Mouse (Mus musculus): ENCODE data around the gene Rffl.

Rffl gene

DNA sequence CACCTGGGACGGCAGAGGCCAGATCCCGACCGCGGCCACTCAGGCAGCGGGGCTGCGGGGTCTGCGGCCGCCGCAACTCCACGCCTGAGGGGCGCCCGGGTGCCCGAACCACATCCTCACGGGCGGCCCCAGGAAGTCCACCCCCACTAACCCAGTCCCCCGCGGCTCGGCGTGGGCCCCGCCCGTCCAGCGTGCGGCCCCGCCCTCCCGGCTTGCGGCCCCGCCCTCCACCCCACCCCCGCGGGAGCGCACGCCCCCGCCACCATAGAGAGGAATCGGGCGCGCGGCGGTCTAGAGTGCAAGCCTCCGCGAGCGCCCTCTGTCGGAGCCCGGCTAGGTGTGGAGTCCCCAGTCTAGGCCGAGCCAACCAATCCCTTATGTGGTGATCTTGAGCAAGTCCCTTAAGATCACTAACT, at the start of gene Rffl:
TSS of gene Rffl (minus strand) at position 180 of the 416 bp plus-strand sequence.
- peak; percentile 98 for DNase-seq (ENCODE audit: low spot score)

DNA sequence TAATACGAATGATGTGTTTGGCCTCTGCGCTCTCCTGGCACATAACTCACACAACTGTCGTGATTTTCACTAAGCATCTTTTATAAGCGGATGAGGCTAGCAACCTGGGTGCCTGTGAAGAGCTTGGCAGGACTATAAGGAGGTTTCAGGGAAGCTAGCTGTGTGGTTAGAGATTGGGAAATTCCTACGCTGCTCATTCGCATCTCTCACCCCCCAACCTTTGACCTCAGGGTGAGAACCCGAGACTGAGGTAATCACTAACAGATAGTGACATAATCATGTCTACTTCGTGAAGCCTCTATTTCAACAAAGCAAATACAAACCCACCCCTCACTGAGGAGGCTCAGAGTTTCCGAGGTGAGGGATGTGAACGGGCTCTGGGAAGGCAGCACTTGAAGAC, 49.8 kb upstream of the Rffl start:
- DNase-seq (ENCODE audit: low spot score): no peak

DNA sequence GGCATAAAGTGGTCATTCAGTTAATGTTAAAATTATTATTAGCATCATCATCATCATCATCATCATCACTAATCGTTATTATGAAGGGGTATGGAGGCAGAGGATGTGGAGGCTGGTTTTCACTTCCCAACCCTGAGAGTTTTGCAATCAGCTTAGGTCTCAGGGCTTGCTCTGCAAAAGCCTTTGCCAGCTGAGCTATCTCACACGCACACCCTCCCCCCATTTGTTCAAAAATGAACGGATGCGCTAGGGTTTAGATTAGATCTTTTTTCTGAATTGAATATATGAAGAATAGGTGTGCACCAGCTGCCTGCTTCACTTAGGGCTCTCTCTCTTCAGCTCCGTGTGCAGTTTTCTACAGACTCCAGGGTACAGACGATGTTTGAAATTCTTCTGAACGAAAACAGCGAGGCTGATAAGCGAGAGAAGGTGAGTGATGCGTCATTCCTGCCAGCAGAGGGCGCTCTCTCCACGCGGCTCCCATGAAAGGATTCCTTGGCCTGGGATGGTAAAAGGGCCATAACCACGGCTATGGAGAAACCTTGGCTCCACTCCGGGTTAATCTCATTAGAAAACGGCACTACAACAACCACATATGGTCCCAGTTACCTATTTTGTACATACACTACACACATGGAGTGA, 43.8 kb upstream of the Rffl start:
- peak; percentile 88 for DNase-seq (ENCODE audit: low spot score)

DNA sequence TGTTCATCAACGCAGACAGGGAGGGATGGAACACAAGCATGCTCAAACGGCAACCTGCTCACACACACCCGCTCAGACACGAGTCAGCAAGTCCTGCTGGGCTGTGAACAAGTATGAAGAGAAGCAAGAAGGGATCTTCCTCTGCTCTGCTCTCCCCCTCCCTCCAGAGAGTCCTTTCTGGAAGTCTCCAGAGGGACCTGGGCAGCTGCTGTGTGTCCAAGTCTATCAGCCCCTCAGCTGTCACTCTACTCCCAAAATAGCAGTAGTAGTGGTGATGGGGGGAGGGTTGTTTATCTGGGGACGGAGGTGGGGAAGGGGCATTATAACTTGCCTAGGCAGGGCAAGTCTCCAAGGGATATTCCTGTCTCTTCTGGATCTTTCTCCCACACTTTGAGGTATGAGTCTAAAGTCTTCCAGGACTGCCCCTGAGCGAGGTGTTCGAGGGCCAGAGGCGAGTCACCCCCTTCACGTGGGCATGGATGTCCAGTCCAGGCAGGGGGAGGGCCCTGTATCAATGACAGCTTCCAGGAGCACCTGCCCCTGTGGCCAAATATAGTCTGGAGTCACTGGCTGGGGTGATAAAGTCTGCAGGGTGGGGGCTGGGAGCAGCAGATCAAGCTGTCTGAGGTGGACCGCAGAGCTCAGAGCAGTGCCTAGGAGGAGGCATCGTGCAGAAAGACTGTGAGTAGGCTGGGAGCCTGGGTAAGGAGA, 39.8 kb upstream of the Rffl start:
- DNase-seq (ENCODE audit: low spot score): no peak

DNA sequence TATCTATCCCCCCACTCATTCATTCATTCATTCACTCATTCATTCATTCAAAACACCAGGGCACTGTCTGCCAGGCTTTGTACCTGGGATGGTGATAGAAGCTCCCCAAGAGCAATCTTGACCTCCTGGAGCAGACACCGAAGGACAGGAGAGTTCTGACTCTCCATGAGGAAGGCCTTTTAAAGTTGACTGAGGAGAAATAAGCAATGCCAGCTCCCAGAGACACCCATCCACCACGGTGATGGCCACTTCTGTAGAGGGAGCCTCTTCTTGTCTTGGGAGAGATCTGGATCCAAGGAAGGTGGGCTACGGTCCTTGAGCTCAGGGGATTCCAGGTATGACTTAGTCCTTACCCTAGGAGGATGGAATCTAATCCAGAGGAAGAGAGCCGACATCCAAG, 39.2 kb upstream of the Rffl start, which contains the start of gene Unc45b:
TSS of gene Unc45b (plus strand) at position 301 of the 400 bp plus-strand sequence.
- DNase-seq (ENCODE audit: low spot score): no peak

DNA sequence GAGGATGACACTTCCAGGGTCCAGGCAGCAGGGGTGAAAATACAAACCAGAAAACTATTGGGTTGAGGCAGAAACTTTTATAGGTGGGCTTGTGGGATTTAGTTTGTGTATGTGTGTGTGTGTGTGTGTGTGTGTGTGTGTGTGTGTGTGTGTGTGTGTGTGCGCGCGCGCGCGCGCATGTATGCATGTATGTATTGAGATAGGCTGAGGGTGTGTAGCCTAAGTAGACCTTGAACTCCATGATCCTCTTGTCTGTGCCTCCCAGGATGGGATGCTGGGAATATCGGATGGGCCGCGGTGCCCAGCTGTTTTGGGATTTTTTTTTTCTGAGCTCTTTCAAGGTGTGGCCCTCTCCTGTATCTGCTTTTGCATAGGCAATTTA, 37.6 kb upstream of the Rffl start:
- no peak for DNase-seq (ENCODE audit: low spot score)

DNA sequence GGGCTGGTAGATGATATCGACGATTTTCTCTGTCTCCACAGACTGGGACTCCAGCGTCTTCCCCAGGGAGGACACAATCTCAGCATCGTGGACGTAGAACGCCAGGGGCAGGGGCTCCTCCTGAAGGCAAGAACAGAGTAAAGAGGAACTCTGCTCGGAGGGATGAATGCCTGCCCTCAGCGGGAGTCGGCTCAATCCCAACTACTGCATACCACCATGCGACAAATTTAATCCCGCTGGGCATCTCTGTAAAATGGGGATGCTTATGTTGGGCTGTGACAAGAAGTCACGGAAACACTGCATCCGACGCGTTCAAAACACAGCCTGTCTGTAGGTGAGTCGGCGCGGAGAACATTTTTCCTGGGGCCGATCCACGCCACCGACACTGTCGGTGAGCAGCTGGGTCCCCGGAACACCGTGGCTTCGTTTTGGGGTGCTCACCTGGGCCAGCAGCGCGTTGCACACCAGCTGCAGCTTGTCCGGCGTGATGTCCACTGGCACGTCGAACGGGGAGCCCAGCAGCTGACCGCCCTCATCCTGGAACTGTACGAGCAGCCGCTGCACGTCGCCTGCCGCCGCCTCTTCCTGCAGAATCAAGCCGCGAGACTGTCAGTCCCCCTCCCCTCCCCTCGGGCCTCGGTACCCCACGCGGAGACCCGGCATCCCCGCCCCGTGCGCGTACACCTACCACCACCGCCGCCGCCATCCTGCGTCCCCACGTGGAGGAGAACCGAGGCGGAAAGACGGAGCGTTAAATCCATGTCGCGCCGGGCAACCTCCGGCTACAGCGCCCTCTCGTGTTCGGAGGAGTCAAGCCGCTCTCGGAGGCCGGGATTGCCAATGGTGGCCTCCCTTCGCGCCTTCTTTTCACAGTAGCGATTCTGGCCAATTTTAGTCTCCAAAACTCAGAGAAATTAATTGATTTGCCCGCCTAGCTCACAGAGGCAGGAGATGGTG, 36.9 kb upstream of the Rffl start, which contains the start of gene Nle1:
TSS of gene Nle1 (minus strand) at position 761 of the 957 bp plus-strand sequence.
- peak; percentile 97 for DNase-seq (ENCODE audit: low spot score)

DNA sequence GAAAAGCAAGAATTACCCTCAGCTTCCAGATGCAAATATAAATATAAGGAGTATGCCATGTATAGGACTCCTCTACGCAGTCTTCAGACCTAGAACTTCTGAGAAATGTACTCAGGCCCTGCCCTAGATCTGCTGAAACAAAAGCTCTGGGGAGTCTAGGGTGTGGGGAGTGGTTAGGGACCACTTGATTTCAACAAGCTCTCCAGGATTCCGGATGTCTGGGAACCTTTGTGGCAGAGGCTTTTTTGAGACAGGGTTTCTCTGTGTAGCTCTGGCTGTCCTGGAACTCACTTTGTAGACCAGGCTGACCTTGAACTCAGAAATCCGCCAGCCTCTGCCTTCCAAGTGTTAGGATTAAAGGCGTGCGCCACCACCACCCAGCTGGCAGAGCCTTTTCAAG, 34.8 kb upstream of the Rffl start:
- DNase-seq (ENCODE audit: low spot score): no peak

DNA sequence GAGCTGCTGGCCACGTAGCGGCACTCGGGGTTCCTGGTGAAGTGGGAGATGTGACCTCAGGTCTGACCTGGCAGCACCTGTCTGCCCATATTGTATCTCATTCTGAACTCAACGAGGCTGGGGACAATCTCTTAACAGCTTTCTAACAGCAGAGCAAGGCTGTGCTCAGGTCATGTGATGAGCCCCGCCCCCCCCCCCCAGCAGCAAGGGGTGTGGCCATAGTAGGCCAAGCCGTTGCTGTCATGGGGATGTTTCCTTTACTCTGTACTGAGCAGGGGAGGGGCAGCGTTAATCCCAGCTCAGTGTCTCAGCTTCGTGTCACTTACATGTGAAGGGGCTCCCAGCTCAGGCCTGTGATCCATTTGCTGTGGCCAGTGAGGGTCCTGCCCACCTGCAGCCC, 33.9 kb upstream of the Rffl start:
- no peak for DNase-seq (ENCODE audit: low spot score)

DNA sequence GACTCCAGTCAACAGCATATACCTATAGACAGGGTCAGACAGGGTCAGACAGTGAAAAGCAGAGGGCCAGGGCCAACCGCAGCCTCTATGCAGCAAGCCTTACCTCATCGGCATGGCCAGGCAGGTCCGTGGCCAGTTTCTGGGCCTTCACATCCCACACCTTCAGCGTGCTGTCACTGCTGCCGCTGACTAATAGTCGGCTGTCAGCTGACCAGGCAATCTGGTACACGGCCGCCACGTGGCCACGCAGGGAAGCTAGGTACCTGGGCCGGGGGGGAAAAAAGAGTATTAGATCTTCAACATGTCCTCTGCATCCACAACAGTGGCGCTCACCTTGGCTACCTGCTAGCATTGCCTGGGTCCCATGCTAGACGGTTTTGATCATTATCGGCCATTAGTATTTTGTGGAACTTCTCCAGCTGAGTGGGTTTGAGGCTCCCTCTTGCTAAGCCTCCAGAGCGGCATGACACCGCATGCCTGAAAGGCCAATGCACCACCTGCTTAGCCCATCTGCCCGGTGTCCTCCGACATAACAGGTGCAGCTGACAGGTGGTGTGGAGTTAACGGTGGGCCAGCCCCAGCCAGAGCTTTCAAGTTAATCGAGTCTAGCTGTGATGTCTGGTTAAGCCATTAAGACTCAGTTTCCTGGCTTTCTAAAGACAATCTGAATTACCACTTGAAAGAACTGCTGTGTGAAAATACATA, 30.7 kb upstream of the Rffl start:
- no peak for DNase-seq (ENCODE audit: low spot score)

DNA sequence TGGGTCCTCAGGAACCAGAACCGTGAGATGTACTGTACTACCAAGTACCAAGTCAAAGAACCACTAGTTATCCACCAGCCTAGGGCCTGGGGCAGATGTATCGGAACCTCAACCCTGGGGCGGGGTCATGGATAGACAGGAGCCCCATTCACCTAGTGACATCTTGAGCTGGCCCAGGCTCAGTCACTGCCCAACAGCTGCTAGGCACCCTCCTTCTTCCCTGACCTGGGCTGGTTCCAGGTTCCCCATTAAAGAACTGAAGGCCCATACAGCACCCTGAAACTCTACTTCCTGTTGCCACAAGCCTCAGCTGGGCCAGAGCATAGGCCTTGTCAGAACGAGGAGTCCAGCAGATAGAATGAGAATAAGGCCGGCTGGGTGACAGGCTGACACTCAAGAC, 28.7 kb upstream of the Rffl start:
- no peak for DNase-seq (ENCODE audit: low spot score)

DNA sequence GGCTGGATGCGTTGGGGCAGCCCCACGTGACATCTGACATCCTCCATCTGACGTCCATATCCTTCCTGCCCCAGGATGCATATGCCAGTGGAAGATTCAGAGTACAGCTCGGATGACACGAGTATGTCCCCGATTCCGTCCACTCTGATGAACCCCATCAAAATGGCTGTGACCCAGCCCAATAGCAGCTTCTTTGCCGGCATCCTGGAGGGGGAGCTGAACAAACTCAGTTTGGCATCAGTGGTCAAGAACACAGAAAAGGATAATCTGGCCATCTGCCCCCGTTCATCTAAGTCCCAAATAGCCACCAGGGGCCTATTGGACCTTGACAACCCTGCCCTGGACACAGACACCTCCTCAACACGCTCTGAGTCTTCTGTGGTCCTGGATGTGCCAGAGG, 26.5 kb upstream of the Rffl start:
- DNase-seq (ENCODE audit: low spot score): no peak

DNA sequence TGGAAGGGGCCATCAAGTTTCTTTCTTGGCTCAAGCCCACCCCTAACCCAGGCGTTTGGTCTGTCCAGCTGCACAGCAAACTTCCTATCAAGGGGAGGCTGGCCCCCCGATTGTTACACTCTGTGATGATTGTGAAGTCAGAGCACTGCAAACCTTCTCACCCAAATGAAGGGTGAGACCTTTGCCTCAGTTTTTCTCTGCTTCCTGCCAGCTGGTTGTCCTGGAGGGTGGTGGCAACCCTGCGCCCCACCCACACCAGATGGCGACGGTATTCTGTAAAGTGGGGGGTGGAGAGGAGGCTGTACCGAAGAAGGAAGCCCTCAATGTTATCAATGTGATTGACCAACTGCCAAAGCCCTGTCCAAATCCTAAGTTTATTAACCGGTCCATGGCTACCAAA, 20.9 kb upstream of the Rffl start, which contains the start of gene Fndc8:
TSS of gene Fndc8 (plus strand) at position 189 of the 400 bp plus-strand sequence.
- no peak for DNase-seq (ENCODE audit: low spot score)

DNA sequence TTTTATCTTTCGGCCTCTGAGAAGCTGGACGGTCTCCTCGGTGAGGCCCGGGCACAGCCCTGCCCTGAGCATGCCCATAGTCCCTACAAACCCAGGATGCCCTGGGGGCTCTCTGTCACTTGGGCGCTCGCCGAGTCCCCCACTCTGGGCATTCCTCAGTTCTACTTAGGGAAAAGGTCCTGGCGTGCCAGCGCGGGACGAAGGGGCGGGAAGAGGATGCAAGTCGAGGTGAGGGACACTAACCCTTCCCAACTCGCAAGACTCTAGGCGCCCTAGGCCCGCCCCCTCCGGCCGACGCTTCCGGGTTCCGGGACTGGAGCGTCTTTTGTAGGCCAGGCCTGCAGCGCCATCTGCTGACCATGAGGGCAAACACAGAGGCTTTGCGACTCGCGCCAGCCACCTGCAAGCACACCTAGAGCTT, 19.3 kb upstream of the Rffl start, which contains the start of gene Rad51d:
TSS of gene Rad51d (minus strand) at position 273 of the 421 bp plus-strand sequence.
- peak; percentile 97 for DNase-seq (ENCODE audit: low spot score)

DNA sequence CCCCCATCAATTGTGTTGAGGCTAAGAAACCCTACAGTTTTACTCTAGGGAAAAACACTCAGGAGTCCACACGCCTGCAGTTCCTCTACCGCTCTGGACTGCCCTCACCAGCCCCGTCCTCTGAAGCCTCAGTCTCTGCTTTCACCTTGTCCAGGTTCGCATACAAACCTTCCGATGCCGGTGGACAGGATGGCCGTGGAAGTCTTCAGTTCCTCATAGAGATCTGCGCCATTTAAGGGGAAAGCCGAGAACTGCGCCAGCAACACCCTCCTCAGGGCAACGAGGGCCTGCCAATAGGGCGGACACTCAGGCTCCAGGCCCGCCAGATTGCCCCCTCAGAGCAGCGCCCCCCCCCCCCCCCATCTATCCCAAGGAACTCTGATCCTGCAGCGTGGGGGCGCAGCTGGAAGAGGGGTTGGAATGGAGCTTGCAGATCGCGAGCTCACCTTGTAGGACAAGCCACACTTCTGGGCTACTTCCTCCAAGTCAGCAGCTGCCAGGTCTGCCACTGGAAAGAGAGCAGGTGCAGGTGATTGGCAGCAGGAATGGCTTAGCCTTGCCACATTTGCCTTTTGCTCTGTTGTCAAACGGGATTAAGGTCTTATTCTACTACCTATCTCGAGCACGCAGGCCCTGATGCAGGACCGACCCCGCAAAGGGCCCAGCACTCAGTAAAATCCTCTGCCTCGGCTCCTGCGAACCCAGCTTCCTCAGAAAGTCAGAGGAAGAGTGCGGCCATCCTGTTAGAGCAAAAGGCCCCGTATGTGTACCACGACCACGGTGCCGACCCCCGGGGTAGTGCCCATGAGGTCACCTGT, 18.7 kb upstream of the Rffl start:
- no peak for DNase-seq (ENCODE audit: low spot score)

DNA sequence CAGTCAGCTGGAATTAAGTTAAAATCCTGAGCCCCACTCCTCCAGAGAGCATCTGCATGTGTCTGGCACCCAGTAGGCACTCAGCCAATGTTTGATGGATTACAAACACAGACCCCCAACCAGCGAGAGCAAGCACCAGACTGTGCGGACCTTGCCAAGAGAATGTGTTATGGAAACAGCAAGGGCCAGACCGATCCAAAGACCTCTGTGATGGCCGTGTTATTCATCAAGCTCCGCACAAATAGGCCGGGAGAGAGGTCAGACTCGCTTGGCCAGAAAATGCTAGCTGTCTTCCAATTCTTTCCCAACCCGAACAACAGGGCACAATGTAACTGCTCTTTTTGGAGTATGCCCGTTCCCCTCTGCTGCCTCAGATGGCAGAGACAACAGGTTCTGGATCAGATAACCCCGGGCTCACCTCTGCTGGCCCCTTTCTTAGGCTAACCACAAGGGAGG, 17.5 kb upstream of the Rffl start:
- no peak for DNase-seq (ENCODE audit: low spot score)

DNA sequence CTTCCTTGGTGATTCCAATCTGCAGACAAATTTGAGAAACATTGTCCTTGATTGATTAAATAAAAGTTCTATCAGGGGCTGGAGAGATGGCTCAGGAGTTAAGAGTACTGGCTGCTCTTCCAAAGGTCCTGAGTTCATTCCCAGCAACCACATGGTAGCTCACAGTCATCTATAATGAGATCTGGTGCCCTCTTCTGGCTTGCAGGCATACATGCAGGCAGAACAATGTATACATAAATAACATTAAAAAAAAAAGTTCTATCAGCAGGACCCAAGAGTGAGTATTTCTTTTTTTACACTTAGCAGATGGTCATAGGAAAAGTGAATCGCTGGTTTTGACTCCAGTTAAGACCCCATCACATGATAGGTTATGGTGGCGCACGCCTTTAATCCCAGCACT, 15.5 kb upstream of the Rffl start:
- no peak for DNase-seq (ENCODE audit: low spot score)

DNA sequence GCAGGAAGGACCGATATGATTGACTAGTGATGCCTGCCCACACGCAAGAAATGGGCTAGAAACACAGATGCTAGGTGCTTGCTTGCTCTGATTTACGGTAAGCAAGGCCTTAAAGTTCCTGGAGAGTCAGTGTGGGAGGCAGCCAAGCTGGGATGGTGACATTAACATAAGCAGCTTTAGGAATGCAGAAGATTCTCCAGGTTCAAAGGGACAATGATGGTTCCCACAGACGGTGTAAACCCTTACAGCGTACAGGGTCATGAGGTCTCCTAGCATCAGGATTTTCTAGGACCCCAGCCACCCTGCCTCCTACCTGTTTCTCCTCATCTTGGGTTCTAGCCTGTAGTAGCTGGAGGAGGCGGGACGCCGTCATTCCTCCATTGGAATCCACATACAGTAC, 12.2 kb upstream of the Rffl start:
- no peak for DNase-seq (ENCODE audit: low spot score)

DNA sequence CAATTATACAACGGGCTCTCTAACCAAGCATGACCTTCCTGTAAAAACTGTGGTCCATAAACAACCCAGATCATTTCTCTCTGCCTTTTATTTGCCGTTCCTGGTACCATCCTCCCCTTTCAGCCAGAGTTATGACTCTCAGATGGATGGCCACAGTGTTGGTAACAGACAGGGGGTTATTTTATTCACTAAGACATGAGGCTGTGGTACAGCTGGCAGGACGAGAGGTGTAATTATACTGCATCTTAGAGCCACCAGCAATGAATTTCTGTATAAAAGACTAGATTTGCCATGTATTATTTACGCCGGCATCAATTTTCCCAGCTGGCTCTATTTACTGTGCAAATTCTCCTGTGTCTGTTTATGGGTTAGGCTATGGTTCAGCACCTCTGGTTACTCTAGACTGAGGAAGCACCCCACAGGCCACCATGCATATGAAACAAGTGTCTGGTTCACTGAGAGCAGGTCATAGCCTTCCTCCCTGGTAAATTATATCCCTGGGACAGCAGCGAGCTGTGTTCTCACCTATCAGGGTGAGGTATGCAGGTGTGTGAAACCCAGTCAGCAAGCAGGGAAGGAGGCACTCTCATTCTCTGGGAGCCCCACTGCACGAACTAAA, 6.8 kb upstream of the Rffl start:
- DNase-seq (ENCODE audit: low spot score): peak; percentile 44

DNA sequence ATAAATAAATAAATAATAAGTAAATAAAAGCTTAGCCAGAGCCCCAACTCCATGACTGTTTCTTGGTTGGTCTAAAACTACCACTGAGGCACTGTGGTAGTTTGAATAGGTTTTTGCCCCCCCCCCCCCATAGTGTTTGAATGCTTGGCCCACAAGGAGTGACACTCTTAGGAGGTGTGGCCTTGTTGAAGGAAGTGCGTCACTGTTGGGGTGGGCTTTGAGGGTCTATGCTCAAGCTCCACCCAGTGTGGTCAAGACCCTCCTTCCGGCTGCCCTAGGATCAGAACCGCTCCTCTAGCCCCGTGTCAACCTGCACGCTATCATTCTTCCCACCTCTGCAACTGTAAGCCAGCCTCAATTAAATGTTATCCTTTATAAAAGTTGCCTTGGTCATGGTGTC, 4.6 kb upstream of the Rffl start:
- DNase-seq (ENCODE audit: low spot score): no peak
